Mouse (Mus musculus): ENCODE results near the gene Atp1a2. TPM values are rescaled to one million over a fixed set of nuclear protein-coding genes. Genes with fewer than 3 reads are reported as not detected.

Atp1a2 gene
- polyA plus RNA-seq, 1 experiment from 2014 or later: 69.0 TPM

GRCm38 (mm10) chr1:172274547-172274946 lies 23.3 kb downstream of the Atp1a2 start:
- no peak overlapping the region for H3K4me3 ChIP-seq (ENCODE audit: low read depth, low read length)
- no peak overlapping the region for H3K27ac ChIP-seq (ENCODE audit: low read length)
- no peak overlapping the region for H3K4me2 ChIP-seq (ENCODE audit: low read length)
- ATAC-seq: no peak
- H3K4me1 ChIP-seq (ENCODE audit: control insufficient read depth, insufficient read depth, low read length): peaks cover 6% of the 10 kb centered on the region
- no peak overlapping the region for H3K9ac ChIP-seq (ENCODE audit: low read depth, low read length)
- no peaks in the 10 kb centered on the region for H3K36me3 ChIP-seq (ENCODE audit: control insufficient read depth, insufficient read depth, low read length)
- H3K27me3 ChIP-seq (ENCODE audit: control insufficient read depth, insufficient read depth, low read depth, low read length): no peaks in the 10 kb centered on the region
- WGBS: 69% methylated on average over 5 of the region's 5 CpGs
- no peaks in the 10 kb centered on the region for H3K9me3 ChIP-seq (replicated peaks; ENCODE audit: control insufficient read depth, low read length, poor library complexity, severe bottlenecking)

DNA sequence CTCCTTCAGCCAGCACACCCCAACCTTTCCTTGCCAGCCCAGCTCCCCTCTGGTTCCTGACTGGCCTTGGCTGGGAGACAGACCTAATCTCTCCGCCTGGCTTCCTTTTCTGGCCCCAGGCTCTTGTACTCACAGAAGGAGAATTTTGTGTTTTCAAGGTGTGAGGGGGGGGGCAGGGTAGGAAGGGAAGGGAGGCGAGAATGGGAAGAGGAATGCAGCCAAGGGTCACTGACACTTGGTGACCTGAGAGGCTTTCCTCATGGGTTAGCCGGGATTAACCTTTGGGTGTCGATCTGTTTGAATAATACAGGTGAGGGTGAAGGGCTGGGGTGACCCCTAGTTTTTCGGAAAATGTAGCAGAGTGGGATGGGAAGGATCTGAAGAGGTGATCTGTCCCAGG lies 23.7 kb downstream of the Atp1a2 start:
- no peak for ATAC-seq
- Histone ChIP-seq H3K36me3 (ENCODE audit: control insufficient read depth, insufficient read depth, low read length) (no peaks in the 10 kb centered on the region), H3K27me3 (ENCODE audit: control insufficient read depth, insufficient read depth, low read depth, low read length) (no peaks in the 10 kb centered on the region), H3K4me3 (ENCODE audit: low read depth, low read length) (no peak overlapping the region), H3K9me3 (replicated peaks; ENCODE audit: control insufficient read depth, low read length, poor library complexity, severe bottlenecking) (no peaks in the 10 kb centered on the region), H3K4me2 (ENCODE audit: low read length) (no peak overlapping the region), H3K27ac (ENCODE audit: low read length) (no peak overlapping the region), H3K4me1 (ENCODE audit: control insufficient read depth, insufficient read depth, low read length) (peaks cover 6% of the 10 kb centered on the region), H3K9ac (ENCODE audit: low read depth, low read length) (no peak overlapping the region)
- WGBS: 67% methylated on average over 5 of the region's 5 CpGs

DNA sequence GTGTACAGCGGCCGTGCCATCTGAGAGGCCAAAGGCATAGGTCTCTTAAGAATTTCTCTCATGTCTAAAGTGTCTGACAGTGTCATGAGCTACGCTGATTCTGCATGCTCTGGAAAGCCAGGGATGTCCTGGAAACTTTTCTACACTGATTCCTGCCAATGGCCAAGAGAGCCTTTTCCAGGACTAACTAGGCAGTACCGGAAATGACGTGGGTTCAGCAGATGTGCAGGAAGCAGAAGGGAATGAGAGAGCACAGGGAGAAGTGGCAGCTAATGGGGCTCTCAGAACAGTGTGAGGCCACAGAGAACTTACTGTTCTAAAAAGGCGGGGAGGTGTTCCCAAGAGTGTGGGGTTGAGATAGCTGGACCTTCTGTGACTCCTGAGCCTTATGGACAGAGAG lies 24.5 kb downstream of the Atp1a2 start:
- no peak overlapping the region for H3K4me3 ChIP-seq (ENCODE audit: low read depth, low read length)
- WGBS: 94% methylated on average over 6 of the region's 6 CpGs
- no peaks in the 10 kb centered on the region for H3K36me3 ChIP-seq (ENCODE audit: control insufficient read depth, insufficient read depth, low read length)
- H3K4me2 ChIP-seq (ENCODE audit: low read length): no peak overlapping the region
- H3K27ac ChIP-seq (ENCODE audit: low read length): no peak overlapping the region
- H3K4me1 ChIP-seq (ENCODE audit: control insufficient read depth, insufficient read depth, low read length): peaks cover 6% of the 10 kb centered on the region
- ATAC-seq: no peak
- H3K9ac ChIP-seq (ENCODE audit: low read depth, low read length): no peak overlapping the region
- no peaks in the 10 kb centered on the region for H3K9me3 ChIP-seq (replicated peaks; ENCODE audit: control insufficient read depth, low read length, poor library complexity, severe bottlenecking)
- H3K27me3 ChIP-seq (ENCODE audit: control insufficient read depth, insufficient read depth, low read depth, low read length): no peaks in the 10 kb centered on the region

- H3K9ac ChIP-seq (ENCODE audit: low read depth, low read length): no peak overlapping the region
- no peak overlapping the region for H3K4me2 ChIP-seq (ENCODE audit: low read length)
- ATAC-seq: peak; percentile 92
- H3K27ac ChIP-seq (ENCODE audit: low read length): peak overlapping the region; percentile 0; the same call in 1 of the 2 replicates
- no peak overlapping the region for H3K4me3 ChIP-seq (ENCODE audit: low read depth, low read length)
- 32% methylated on average over 10 of the region's 10 CpGs for WGBS
- no peaks in the 10 kb centered on the region for H3K9me3 ChIP-seq (replicated peaks; ENCODE audit: control insufficient read depth, low read length, poor library complexity, severe bottlenecking)
- no peaks in the 10 kb centered on the region for H3K27me3 ChIP-seq (ENCODE audit: control insufficient read depth, insufficient read depth, low read depth, low read length)
- no peaks in the 10 kb centered on the region for H3K36me3 ChIP-seq (ENCODE audit: control insufficient read depth, insufficient read depth, low read length)
- H3K4me1 ChIP-seq (ENCODE audit: control insufficient read depth, insufficient read depth, low read length): peaks cover 6% of the 10 kb centered on the region
These were observed 26.1 kb downstream of the Atp1a2 start for GRCm38 (mm10) chr1:172271765-172272164.

GRCm38 (mm10) chr1:172271208-172271607 lies 26.7 kb downstream of the Atp1a2 start:
- no peak overlapping the region for H3K4me3 ChIP-seq (ENCODE audit: low read depth, low read length)

GRCm38 (mm10) chr1:172261477-172262078 lies 36.3 kb downstream of the Atp1a2 start, which contains the start of gene Igsf8:
Gene Igsf8 (plus strand): TSS chr1:172261641.
- Histone ChIP-seq H3K9ac (ENCODE audit: low read depth, low read length) (no peak within 1 kb of the TSS), H3K27me3 (ENCODE audit: control insufficient read depth, insufficient read depth, low read depth, low read length) (no peaks in the 10 kb centered on the region), H3K4me1 (ENCODE audit: control insufficient read depth, insufficient read depth, low read length) (0 out of 2 replicates have a peak, but pooled peaks cover 2% of the 10 kb centered on the region), H3K9me3 (replicated peaks; ENCODE audit: control insufficient read depth, low read length, poor library complexity, severe bottlenecking) (no peaks in the 10 kb centered on the region), H3K4me3 (ENCODE audit: low read depth, low read length) (no peak within 1 kb of the TSS), H3K27ac (ENCODE audit: low read length) (peak within 1 kb of the TSS; percentile 40; the same call in 1 of the 2 replicates), H3K36me3 (ENCODE audit: control insufficient read depth, insufficient read depth, low read length) (no peaks in the 10 kb centered on the region), H3K4me2 (ENCODE audit: low read length) (no peak within 1 kb of the TSS)
- WGBS: 6% methylated on average over 8 of the region's 8 CpGs
- no peak for ATAC-seq

More at GRCm38 (mm10) chr1:172271208-172271607, 26.7 kb downstream of the Atp1a2 start:
- Histone ChIP-seq H3K4me2 (ENCODE audit: low read length) (no peak overlapping the region), H3K4me1 (ENCODE audit: control insufficient read depth, insufficient read depth, low read length) (peaks cover 6% of the 10 kb centered on the region), H3K9ac (ENCODE audit: low read depth, low read length) (no peak overlapping the region), H3K27me3 (ENCODE audit: control insufficient read depth, insufficient read depth, low read depth, low read length) (no peaks in the 10 kb centered on the region), H3K9me3 (replicated peaks; ENCODE audit: control insufficient read depth, low read length, poor library complexity, severe bottlenecking) (no peaks in the 10 kb centered on the region), H3K36me3 (ENCODE audit: control insufficient read depth, insufficient read depth, low read length) (no peaks in the 10 kb centered on the region), H3K27ac (ENCODE audit: low read length) (peak overlapping the region; percentile 43; the same call in 1 of the 2 replicates)
- peak; percentile 66 for ATAC-seq
- 47% methylated on average over 3 of the region's 3 CpGs for WGBS

GRCm38 (mm10) chr1:172258314-172258713 lies 39.5 kb downstream of the Atp1a2 start, which contains the start of gene Atp1a4:
Gene Atp1a4 (minus strand): TSS chr1:172258414.
- 0 out of 2 replicates have a peak, but pooled peaks cover 2% of the 10 kb centered on the region for H3K4me1 ChIP-seq (ENCODE audit: control insufficient read depth, insufficient read depth, low read length)
- no peak for ATAC-seq
- 91% methylated on average over 6 of the region's 6 CpGs for WGBS
- no peaks in the 10 kb centered on the region for H3K9me3 ChIP-seq (replicated peaks; ENCODE audit: control insufficient read depth, low read length, poor library complexity, severe bottlenecking)
- no peak within 1 kb of the TSS for H3K27ac ChIP-seq (ENCODE audit: low read length)
- H3K36me3 ChIP-seq (ENCODE audit: control insufficient read depth, insufficient read depth, low read length): no peaks in the 10 kb centered on the region
- H3K4me2 ChIP-seq (ENCODE audit: low read length): no peak within 1 kb of the TSS
- H3K9ac ChIP-seq (ENCODE audit: low read depth, low read length): no peak within 1 kb of the TSS
- H3K27me3 ChIP-seq (ENCODE audit: control insufficient read depth, insufficient read depth, low read depth, low read length): no peaks in the 10 kb centered on the region
- no peak within 1 kb of the TSS for H3K4me3 ChIP-seq (ENCODE audit: low read depth, low read length)

GRCm38 (mm10) chr1:172247679-172248078 lies 50.2 kb downstream of the Atp1a2 start:
- 41% methylated on average over 2 of the region's 2 CpGs for WGBS
- peak; percentile 68; the same call in 1 of the 2 replicates for ATAC-seq
- no peak overlapping the region for H3K9ac ChIP-seq (ENCODE audit: low read depth, low read length)

GRCm38 (mm10) chr1:172247216-172247615 lies 50.6 kb downstream of the Atp1a2 start:
- H3K9ac ChIP-seq (ENCODE audit: low read depth, low read length): no peak overlapping the region
- no peaks in the 10 kb centered on the region for H3K9me3 ChIP-seq (replicated peaks; ENCODE audit: control insufficient read depth, low read length, poor library complexity, severe bottlenecking)
- H3K36me3 ChIP-seq (ENCODE audit: control insufficient read depth, insufficient read depth, low read length): no peaks in the 10 kb centered on the region
- H3K4me1 ChIP-seq (ENCODE audit: control insufficient read depth, insufficient read depth, low read length): no peaks in the 10 kb centered on the region
- no peak overlapping the region for H3K4me2 ChIP-seq (ENCODE audit: low read length)
- ATAC-seq: 0 out of 2 replicates have a peak, but pooled peaks have one; percentile 11
- no peak overlapping the region for H3K27ac ChIP-seq (ENCODE audit: low read length)
- WGBS: 66% methylated on average over 4 of the region's 4 CpGs
- H3K27me3 ChIP-seq (ENCODE audit: control insufficient read depth, insufficient read depth, low read depth, low read length): no peaks in the 10 kb centered on the region
- H3K4me3 ChIP-seq (ENCODE audit: low read depth, low read length): no peak overlapping the region

More at GRCm38 (mm10) chr1:172247679-172248078, 50.2 kb downstream of the Atp1a2 start:
- Histone ChIP-seq H3K4me1 (ENCODE audit: control insufficient read depth, insufficient read depth, low read length) (no peaks in the 10 kb centered on the region), H3K27ac (ENCODE audit: low read length) (no peak overlapping the region), H3K9me3 (replicated peaks; ENCODE audit: control insufficient read depth, low read length, poor library complexity, severe bottlenecking) (no peaks in the 10 kb centered on the region), H3K4me2 (ENCODE audit: low read length) (no peak overlapping the region), H3K27me3 (ENCODE audit: control insufficient read depth, insufficient read depth, low read depth, low read length) (no peaks in the 10 kb centered on the region), H3K36me3 (ENCODE audit: control insufficient read depth, insufficient read depth, low read length) (no peaks in the 10 kb centered on the region), H3K4me3 (ENCODE audit: low read depth, low read length) (no peak overlapping the region)

All from midbrain, embryonic 16.5 days (tissue).